Mouse (Mus musculus) small intestine, adult 2 months (tissue): Measurements from ENCODE around the gene Recql.

Experiments
- CTCF ChIP-seq: fragments of 200-500 bp; IDR thresholded peaks from 2 replicates; pipeline ENCODE4 v1.5.1; 2012; ENCODE audit warnings: low read depth, mild to moderate bottlenecking, control low read depth, inconsistent platforms, low read length, moderate library complexity, mixed read lengths; ENCODE audit not compliant: insufficient replicate concordance, insufficient read length; ENCODE audit errors: extremely low read depth
- POLR2A ChIP-seq: fragments of 200-500 bp; IDR thresholded peaks from 2 replicates; pipeline ENCODE4 v1.6.1; 2012; ENCODE audit warnings: low read depth, mild to moderate bottlenecking, control low read depth, inconsistent platforms, low read length, moderate library complexity

DNA sequence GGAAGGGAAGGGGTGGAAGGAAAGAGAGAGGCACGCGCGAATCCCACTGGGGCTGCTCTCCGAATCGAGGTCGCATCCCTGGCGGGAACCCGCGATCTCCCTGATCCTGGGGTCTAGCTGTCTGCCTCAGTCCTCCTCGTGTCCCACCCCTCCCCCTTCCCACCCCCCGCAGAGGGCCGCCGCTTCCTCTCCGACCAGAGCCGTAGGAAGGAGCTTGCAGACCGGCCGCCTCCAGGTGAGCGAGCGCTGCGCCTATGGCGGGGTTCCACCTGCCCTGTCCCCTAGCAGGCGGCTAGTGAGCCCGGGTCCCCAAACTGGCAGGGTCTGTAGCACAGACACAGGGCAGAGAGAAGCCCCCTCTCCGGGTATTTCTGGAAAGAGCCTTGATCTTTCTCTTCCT is 27.7 kb upstream of the Recql start:
- TF ChIP-seq CTCF (no peak), POLR2A (no peak)
